Mouse (Mus musculus) layer of hippocampus, adult 9-11 months (tissue): ENCODE measurements around the gene Tas2r114.

ENCODE experiments used
- DNase-seq: peaks from one replicate; pipeline ENCODE4 v3.0.0; 2022

Tas2r114 gene

DNA sequence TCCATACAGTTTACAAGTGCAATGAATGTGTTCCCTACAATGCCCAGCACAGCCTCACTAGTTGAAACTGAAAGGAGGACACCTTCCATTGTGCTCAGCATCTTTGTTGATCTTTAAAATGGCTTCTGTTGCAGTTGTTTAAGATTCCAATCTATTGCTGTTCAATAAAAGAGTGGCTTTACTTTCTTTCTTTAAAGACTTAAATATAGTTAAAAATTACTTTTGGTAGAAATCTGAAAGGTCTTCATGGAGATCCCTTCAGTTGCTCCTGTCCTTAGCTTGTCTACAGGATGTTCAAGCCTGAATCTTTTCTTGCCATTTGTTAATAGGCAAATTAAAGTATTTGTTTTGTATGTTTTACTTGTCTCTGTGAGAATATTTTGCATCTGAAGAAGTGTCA lies at the start of gene Tas2r114:
Gene Tas2r114, minus strand, starts transcription at position 101 of the 400 bp plus-strand sequence.
- DNase-seq: no peak

- DNase-seq: no peak
Measured at GRCm38 (mm10) chr6:131712803-131713202, 22.9 kb upstream of the Tas2r114 start.

DNA sequence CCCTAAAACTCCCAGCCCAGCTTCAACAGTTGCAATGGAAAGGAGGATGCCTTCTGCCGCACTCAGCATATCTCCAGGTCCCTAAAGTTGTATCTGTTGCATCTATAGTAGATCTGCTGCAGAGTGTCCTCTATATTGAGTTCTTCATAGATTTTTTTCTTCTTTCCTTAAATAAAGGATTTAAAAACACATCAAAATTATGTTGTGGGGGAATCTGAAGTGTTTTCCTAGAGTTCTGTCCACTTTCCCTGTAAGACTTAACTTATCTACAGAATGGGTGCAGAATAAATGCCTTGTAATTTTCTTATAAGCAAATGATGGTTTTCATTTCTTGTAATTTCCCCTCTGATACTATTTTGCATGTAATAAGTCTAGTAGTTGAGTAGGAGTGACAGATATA lies 2.5 kb downstream of the Tas2r114 start, which contains the start of gene Tas2r105:
Gene Tas2r105, minus strand, starts transcription at position 101 of the 400 bp plus-strand sequence.
- no peak for DNase-seq

- no peak for DNase-seq
Measured at GRCm38 (mm10) chr6:131685644-131686043, 4.2 kb downstream of the Tas2r114 start, which contains the start of gene Tas2r104. Gene Tas2r104, minus strand, starts transcription at chr6:131685744.

- DNase-seq: no peak
Measured at GRCm38 (mm10) chr6:131678786-131679185, 11.1 kb downstream of the Tas2r114 start, which contains the start of gene Tas2r106. Gene Tas2r106, minus strand, starts transcription at chr6:131678886.

GRCm38 (mm10) chr6:131660049-131660448 lies 29.8 kb downstream of the Tas2r114 start, which contains the start of gene Tas2r107:
Gene Tas2r107, minus strand, starts transcription at chr6:131660149.
- DNase-seq: no peak
